Mouse (Mus musculus) right cerebral cortex, postnatal 25 days (tissue): ENCODE data around the gene Hmgcr.
A peak's percentile ranks its signal among the peaks of the same experiment; 100 is the strongest.
"Not testable (repeated sequence)": the region's sequence is repeated elsewhere in the genome, so short reads cannot be mapped to it uniquely, and the experiment has no call there.

Experiments used
- DNase-seq: peaks from one replicate; pipeline ENCODE4 v3.0.0; 2022

Gene Hmgcr

GRCm38 (mm10) chr13:96664419-96664974 is 6.2 kb downstream of the Hmgcr start:
- no peak for DNase-seq

GRCm38 (mm10) chr13:96663120-96663519 is 7.6 kb downstream of the Hmgcr start:
- DNase-seq = not testable (repeated sequence)

GRCm38 (mm10) chr13:96660095-96660860 is 10.5 kb downstream of the Hmgcr start:
- DNase-seq = no peak

- no peak for DNase-seq
Measured at GRCm38 (mm10) chr13:96658936-96659335, 11.8 kb downstream of the Hmgcr start.

- DNase-seq = no peak
Measured at GRCm38 (mm10) chr13:96656673-96657072, 14.1 kb downstream of the Hmgcr start.

- peak; percentile 31 for DNase-seq
Measured at GRCm38 (mm10) chr13:96653041-96653440, 17.7 kb downstream of the Hmgcr start.

GRCm38 (mm10) chr13:96645822-96646221 is 24.9 kb downstream of the Hmgcr start:
- DNase-seq = no peak

- DNase-seq = no peak
Measured at GRCm38 (mm10) chr13:96644168-96644567, 26.6 kb downstream of the Hmgcr start.

GRCm38 (mm10) chr13:96630396-96630795 is 40.3 kb downstream of the Hmgcr start:
- no peak for DNase-seq

GRCm38 (mm10) chr13:96620891-96621290 is 49.8 kb downstream of the Hmgcr start:
- no peak for DNase-seq

GRCm38 (mm10) chr13:96614615-96615014 is 56.1 kb downstream of the Hmgcr start:
- DNase-seq = no peak

GRCm38 (mm10) chr13:96604242-96604641 is 66.5 kb downstream of the Hmgcr start:
- DNase-seq = no peak

- DNase-seq = no peak
Measured at GRCm38 (mm10) chr13:96599182-96599581, 71.6 kb downstream of the Hmgcr start.
